Mouse (Mus musculus) brain, embryonic 14.5 days (tissue): ENCODE measurements around the gene Card10.

Experiments
- CTCF ChIP-seq: fragments of 200-500 bp; IDR thresholded peaks from 2 replicates; pipeline ENCODE4 v1.5.1; 2012; ENCODE audit warnings: inconsistent platforms, mild to moderate bottlenecking, moderate library complexity, borderline replicate concordance; ENCODE audit not compliant: insufficient read depth, insufficient read length; ENCODE audit errors: extremely low read depth
- POLR2A ChIP-seq: fragments of 200-500 bp; IDR thresholded peaks from 2 replicates; pipeline ENCODE4 v1.6.1; 2012; ENCODE audit warnings: mild to moderate bottlenecking, inconsistent platforms, borderline replicate concordance; ENCODE audit not compliant: poor library complexity, insufficient read depth, insufficient read length, severe bottlenecking; ENCODE audit errors: extremely low read depth

- TF ChIP-seq POLR2A (no peak), CTCF (no peak)
Measured at GRCm38 (mm10) chr15:78816074-78816391, 13.2 kb upstream of the Card10 start.
